Mouse (Mus musculus) stomach, embryonic 15.5 days (tissue): Measurements from ENCODE around the gene Epha5. TPM values are rescaled to one million over a fixed set of nuclear protein-coding genes. Genes with fewer than 3 reads are reported as not detected.

ENCODE experiments used
- ATAC-seq: fragments of 200-750 bp; cut with Nextera tagmentation; 2 replicates; pipeline ENCODE4 v1.8.0; 2017; ENCODE audit warnings: low read depth, moderate number of reproducible peaks, moderate TSS enrichment; ENCODE audit not compliant: insufficient read depth, low FRiP score
- H3K27ac ChIP-seq: fragments of 300-500 bp; sonication (generic); 2 replicates; pipeline ENCODE4 v1.5.1; 2015; ENCODE audit warnings: mild to moderate bottlenecking, inconsistent platforms
- H3K27me3 ChIP-seq: fragments of 300-500 bp; sonication (generic); replicated peaks from 2 replicates; pipeline ENCODE4 v1.6.1; 2015; ENCODE audit warnings: inconsistent platforms
- H3K36me3 ChIP-seq: fragments of 300-500 bp; sonication (generic); 2 replicates; pipeline ENCODE4 v1.6.1; 2015; ENCODE audit warnings: inconsistent platforms
- H3K4me1 ChIP-seq: fragments of 300-500 bp; sonication (generic); 2 replicates; pipeline ENCODE4 v1.6.1; 2015; ENCODE audit warnings: inconsistent platforms
- H3K4me2 ChIP-seq: fragments of 300-500 bp; sonication (generic); 2 replicates; pipeline ENCODE4 v1.6.1; 2015; ENCODE audit warnings: mild to moderate bottlenecking, inconsistent platforms
- H3K4me3 ChIP-seq: fragments of 300-500 bp; sonication (generic); replicated peaks from 2 replicates; pipeline ENCODE4 v1.5.1; 2015; ENCODE audit warnings: inconsistent platforms
- H3K9ac ChIP-seq: fragments of 300-500 bp; sonication (generic); 2 replicates; pipeline ENCODE4 v1.6.1; 2015; ENCODE audit warnings: inconsistent platforms
- H3K9me3 ChIP-seq: fragments of 300-500 bp; sonication (generic); 2 replicates; pipeline ENCODE4 v1.6.1; 2016; ENCODE audit warnings: inconsistent platforms
- WGBS: fragments of 180-500 bp; shearing (Covaris S2); methylation state at CpG from one replicate; pipeline ENCODE4 v1.1.7; 2015; 5-methylcytosine and 5-hydroxymethylcytosine counted together
- polyA plus RNA-seq: library from polyadenylated mRNA; unstranded; fragments of >200 nt; fragmentation: Nextera tagmentation; extraction: Ambion mirVana; gene quantifications from 2 replicates; pipeline ENCODE4 v1.2.1, GENCODE M21; 2015

The Epha5 gene
- polyA plus RNA-seq, 1 experiment from 2014 or later = 4.2 TPM

- 85% methylated on average over 22 of the region's 22 CpGs for WGBS
- Histone ChIP-seq H3K27me3 (no peaks in the 10 kb centered on the region), H3K27ac (no peak overlapping the region), H3K36me3 (no peaks in the 10 kb centered on the region), H3K4me3 (no peak overlapping the region), H3K4me1 (no peaks in the 10 kb centered on the region), H3K9ac (no peak overlapping the region), H3K4me2 (no peak overlapping the region), H3K9me3 (no peaks in the 10 kb centered on the region)
- no peak for ATAC-seq
These were observed 135.7 kb downstream of the Epha5 start for GRCm38 (mm10) chr5:84281290-84282017.

GRCm38 (mm10) chr5:84276996-84277395 lies 140.2 kb downstream of the Epha5 start:
- Histone ChIP-seq H3K27ac (no peak overlapping the region), H3K9me3 (no peaks in the 10 kb centered on the region), H3K36me3 (no peaks in the 10 kb centered on the region), H3K4me2 (no peak overlapping the region), H3K27me3 (no peaks in the 10 kb centered on the region), H3K4me3 (no peak overlapping the region), H3K4me1 (no peaks in the 10 kb centered on the region), H3K9ac (no peak overlapping the region)
- 91% methylated on average over 1 of the region's 1 CpGs for WGBS
- no peak for ATAC-seq

GRCm38 (mm10) chr5:84265407-84265806 lies 151.8 kb downstream of the Epha5 start:
- Histone ChIP-seq H3K9ac (no peak overlapping the region), H3K27ac (no peak overlapping the region), H3K9me3 (no peaks in the 10 kb centered on the region), H3K4me3 (no peak overlapping the region), H3K4me1 (no peaks in the 10 kb centered on the region), H3K36me3 (no peaks in the 10 kb centered on the region), H3K4me2 (no peak overlapping the region), H3K27me3 (no peaks in the 10 kb centered on the region)
- no peak for ATAC-seq
- 72% methylated on average over 4 of the region's 4 CpGs for WGBS

GRCm38 (mm10) chr5:84263999-84264398 lies 153.2 kb downstream of the Epha5 start:
- H3K9ac ChIP-seq = no peak overlapping the region
- no peak overlapping the region for H3K4me2 ChIP-seq
- no peaks in the 10 kb centered on the region for H3K9me3 ChIP-seq
- H3K4me3 ChIP-seq = no peak overlapping the region
- no peak for ATAC-seq
- H3K36me3 ChIP-seq = no peaks in the 10 kb centered on the region
- no peak overlapping the region for H3K27ac ChIP-seq
- H3K4me1 ChIP-seq = no peaks in the 10 kb centered on the region
- no peaks in the 10 kb centered on the region for H3K27me3 ChIP-seq
- 56% methylated on average over 6 of the region's 6 CpGs for WGBS

GRCm38 (mm10) chr5:84229971-84230370 lies 187.2 kb downstream of the Epha5 start:
- Histone ChIP-seq H3K9ac (no peak overlapping the region), H3K27me3 (no peaks in the 10 kb centered on the region), H3K9me3 (no peaks in the 10 kb centered on the region), H3K4me3 (no peak overlapping the region), H3K4me1 (no peaks in the 10 kb centered on the region), H3K27ac (no peak overlapping the region), H3K36me3 (no peaks in the 10 kb centered on the region), H3K4me2 (no peak overlapping the region)
- ATAC-seq = no peak

- Histone ChIP-seq H3K9ac (no peak overlapping the region), H3K4me1 (no peaks in the 10 kb centered on the region), H3K36me3 (no peaks in the 10 kb centered on the region), H3K4me2 (no peak overlapping the region), H3K4me3 (no peak overlapping the region), H3K27me3 (no peaks in the 10 kb centered on the region), H3K9me3 (no peaks in the 10 kb centered on the region), H3K27ac (no peak overlapping the region)
- ATAC-seq = no peak
- 78% methylated on average over 2 of the region's 2 CpGs for WGBS
These were observed 208.6 kb downstream of the Epha5 start for GRCm38 (mm10) chr5:84208609-84209008.

GRCm38 (mm10) chr5:84193348-84193747 lies 223.8 kb downstream of the Epha5 start:
- H3K4me3 ChIP-seq = no peak overlapping the region

GRCm38 (mm10) chr5:84184189-84184588 lies 233.0 kb downstream of the Epha5 start:
- WGBS = 84% methylated on average over 8 of the region's 8 CpGs
- no peak for ATAC-seq
- H3K36me3 ChIP-seq = no peaks in the 10 kb centered on the region
- H3K4me1 ChIP-seq = no peaks in the 10 kb centered on the region
- H3K9me3 ChIP-seq = no peaks in the 10 kb centered on the region
- H3K4me2 ChIP-seq = no peak overlapping the region
- H3K9ac ChIP-seq = no peak overlapping the region
- no peaks in the 10 kb centered on the region for H3K27me3 ChIP-seq
- no peak overlapping the region for H3K27ac ChIP-seq
- no peak overlapping the region for H3K4me3 ChIP-seq

More at GRCm38 (mm10) chr5:84193348-84193747, 223.8 kb downstream of the Epha5 start:
- ATAC-seq = no peak
- Histone ChIP-seq H3K9ac (no peak overlapping the region), H3K4me2 (no peak overlapping the region), H3K36me3 (no peaks in the 10 kb centered on the region), H3K27ac (no peak overlapping the region), H3K4me1 (no peaks in the 10 kb centered on the region), H3K27me3 (no peaks in the 10 kb centered on the region), H3K9me3 (no peaks in the 10 kb centered on the region)
- 20% methylated on average over 3 of the region's 3 CpGs for WGBS

GRCm38 (mm10) chr5:84153095-84153494 lies 264.1 kb downstream of the Epha5 start:
- H3K36me3 ChIP-seq = no peaks in the 10 kb centered on the region
- H3K27ac ChIP-seq = no peak overlapping the region
- H3K9ac ChIP-seq = no peak overlapping the region
- H3K4me2 ChIP-seq = no peak overlapping the region
- no peaks in the 10 kb centered on the region for H3K9me3 ChIP-seq
- no peaks in the 10 kb centered on the region for H3K27me3 ChIP-seq
- ATAC-seq = no peak
- no peaks in the 10 kb centered on the region for H3K4me1 ChIP-seq
- H3K4me3 ChIP-seq = no peak overlapping the region
- 60% methylated on average over 2 of the region's 2 CpGs for WGBS

- H3K9me3 ChIP-seq = no peaks in the 10 kb centered on the region
- no peaks in the 10 kb centered on the region for H3K4me1 ChIP-seq
- WGBS = 36% methylated on average over 4 of the region's 4 CpGs
- no peaks in the 10 kb centered on the region for H3K27me3 ChIP-seq
- no peak for ATAC-seq
- no peak overlapping the region for H3K4me2 ChIP-seq
- no peak overlapping the region for H3K4me3 ChIP-seq
- H3K36me3 ChIP-seq = no peaks in the 10 kb centered on the region
- H3K9ac ChIP-seq = no peak overlapping the region
- no peak overlapping the region for H3K27ac ChIP-seq
These were observed 275.0 kb downstream of the Epha5 start for GRCm38 (mm10) chr5:84142138-84142537.

GRCm38 (mm10) chr5:84095947-84096346 lies 321.2 kb downstream of the Epha5 start:
- Histone ChIP-seq H3K9ac (no peak overlapping the region), H3K27me3 (no peaks in the 10 kb centered on the region), H3K4me2 (no peak overlapping the region), H3K27ac (no peak overlapping the region), H3K4me1 (no peaks in the 10 kb centered on the region), H3K4me3 (no peak overlapping the region), H3K36me3 (no peaks in the 10 kb centered on the region), H3K9me3 (no peaks in the 10 kb centered on the region)
- 70% methylated on average over 11 of the region's 11 CpGs for WGBS
- no peak for ATAC-seq

GRCm38 (mm10) chr5:84081321-84081720 lies 335.9 kb downstream of the Epha5 start:
- Histone ChIP-seq H3K27me3 (no peaks in the 10 kb centered on the region), H3K9me3 (no peaks in the 10 kb centered on the region), H3K4me2 (no peak overlapping the region), H3K27ac (no peak overlapping the region), H3K36me3 (no peaks in the 10 kb centered on the region), H3K4me1 (no peaks in the 10 kb centered on the region), H3K4me3 (no peak overlapping the region), H3K9ac (no peak overlapping the region)
- ATAC-seq = no peak
- 66% methylated on average over 6 of the region's 6 CpGs for WGBS

GRCm38 (mm10) chr5:84070976-84071375 lies 346.2 kb downstream of the Epha5 start:
- no peak overlapping the region for H3K9ac ChIP-seq
- no peak for ATAC-seq
- no peak overlapping the region for H3K4me2 ChIP-seq
- no peak overlapping the region for H3K4me3 ChIP-seq
- H3K27me3 ChIP-seq = no peaks in the 10 kb centered on the region
- H3K9me3 ChIP-seq = no peaks in the 10 kb centered on the region
- H3K36me3 ChIP-seq = no peaks in the 10 kb centered on the region
- no peak overlapping the region for H3K27ac ChIP-seq
- 86% methylated on average over 7 of the region's 7 CpGs for WGBS
- no peaks in the 10 kb centered on the region for H3K4me1 ChIP-seq
